Mouse (Mus musculus) bone marrow macrophage, adult 2 months (primary cell): ENCODE data around the gene Ddost.

ENCODE experiments used
- CTCF ChIP-seq: IDR thresholded peaks from 2 replicates; pipeline ENCODE4 v1.5.1; 2012; ENCODE audit warnings: low read depth, mild to moderate bottlenecking, low read length, moderate library complexity
- POLR2A ChIP-seq: IDR thresholded peaks from 2 replicates; pipeline ENCODE4 v1.6.1; 2012; ENCODE audit warnings: mild to moderate bottlenecking, low read depth, low read length, borderline replicate concordance

GRCm38 (mm10) chr4:138259482-138259881 is 45.0 kb upstream of the Ddost start:
- TF ChIP-seq POLR2A, result no peak
- TF ChIP-seq CTCF, result no peak
